Comparison of ENCODE assay signal across 12 mouse cellular contexts in the genomic region with DNA sequence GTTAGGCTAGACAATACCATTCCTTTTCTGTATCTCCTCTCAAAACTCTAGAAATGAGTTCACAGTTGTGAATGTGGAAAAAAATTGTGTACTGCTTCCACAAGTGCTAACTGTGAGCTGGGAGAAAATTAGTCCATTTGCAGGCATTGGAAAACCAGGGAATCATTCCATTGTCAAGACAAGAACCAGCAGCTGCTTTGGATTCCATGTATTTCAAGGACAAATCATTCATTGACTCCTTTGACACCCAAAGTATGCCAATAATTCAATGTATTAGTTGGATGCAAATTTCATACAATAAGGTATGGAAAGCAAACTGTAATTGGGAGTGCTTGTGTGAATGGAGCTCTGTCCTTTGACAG.
A peak's percentile ranks its signal among the peaks of the same experiment; 100 is the strongest.
DNase-seq lines count a peak whose midpoint lies in the region; ATAC-seq and TF ChIP-seq lines count a peak whose summit lies in the region.
"Had no signal": no experiment of that assay in that cellular context is flagged by ENCODE, and none has a peak within 500 bp of the region (broad histone marks: within the 10 kb centered on the region; RNA-seq: fewer than 3 reads in every experiment).

No protein-coding gene starts in this region.

- H3K4me3 ChIP-seq in heart, postnatal 0 days (ENCODE audit: low read depth, low read length), result peak overlapping the region; percentile 41; the same call in 1 of the 2 replicates
- no peak overlapping the region for H3K4me3 ChIP-seq in embryonic facial prominence, embryonic 14.5 days (ENCODE audit: low read depth, low read length)
- peak overlapping the region; percentile 35; the same call in 1 of the 2 replicates for H3K4me3 ChIP-seq in hindbrain, embryonic 10.5 days
- H3K4me3 ChIP-seq in midbrain, embryonic 14.5 days (replicated peaks; ENCODE audit: low read depth, low read length), result peak overlapping the region; percentile 33
- H3K4me3 ChIP-seq: erythroblast, embryonic 14.5 days; megakaryocyte, embryonic 14.5 days had no signal

- no peak for TF ChIP-seq CTCF in heart, postnatal 0 days (IDR thresholded peaks at IDR 0.05; ENCODE audit: low read depth)

- no peaks in the 10 kb centered on the region for H3K36me3 ChIP-seq in heart, postnatal 0 days (replicated peaks; ENCODE audit: control insufficient read depth, insufficient read depth, low read length)
- H3K36me3 ChIP-seq in embryonic facial prominence, embryonic 14.5 days (ENCODE audit: control insufficient read depth, insufficient read depth, low read length), result no peaks in the 10 kb centered on the region
- H3K36me3 ChIP-seq in hindbrain, embryonic 10.5 days, result peaks cover 7% of the 10 kb centered on the region; the same call in 1 of the 2 replicates
- H3K36me3 ChIP-seq in midbrain, embryonic 14.5 days (ENCODE audit: control insufficient read depth, insufficient read depth, low read length), result no peaks in the 10 kb centered on the region

- H3K27me3 ChIP-seq in heart, postnatal 0 days (ENCODE audit: control insufficient read depth, insufficient read depth, low read length), result no peaks in the 10 kb centered on the region
- H3K27me3 ChIP-seq in embryonic facial prominence, embryonic 14.5 days (replicated peaks; ENCODE audit: control insufficient read depth, insufficient read depth, low read length), result no peaks in the 10 kb centered on the region
- no peaks in the 10 kb centered on the region for H3K27me3 ChIP-seq in hindbrain, embryonic 10.5 days (ENCODE audit: insufficient read depth, poor library complexity, severe bottlenecking)
- H3K27me3 ChIP-seq in midbrain, embryonic 14.5 days (ENCODE audit: control insufficient read depth, insufficient read depth, low read length), result no peaks in the 10 kb centered on the region
- H3K27me3 ChIP-seq: CH12.LX; megakaryocyte, embryonic 14.5 days had no signal

- peak overlapping the region; percentile 66 for H3K4me2 ChIP-seq in heart, postnatal 0 days (ENCODE audit: low read depth, low read length)
- peak overlapping the region; percentile 60 for H3K4me2 ChIP-seq in embryonic facial prominence, embryonic 14.5 days (ENCODE audit: low read depth, low read length)
- peak overlapping the region; percentile 51 for H3K4me2 ChIP-seq in midbrain, embryonic 14.5 days (ENCODE audit: low read length)

- H3K27ac ChIP-seq in heart, postnatal 0 days (ENCODE audit: low read depth), result no peak overlapping the region
- peak overlapping the region; percentile 86 for H3K27ac ChIP-seq in embryonic facial prominence, embryonic 14.5 days (replicated peaks; ENCODE audit: low read depth, low read length)
- peak overlapping the region; percentile 86 for H3K27ac ChIP-seq in hindbrain, embryonic 10.5 days
- peak overlapping the region; percentile 91 for H3K27ac ChIP-seq in midbrain, embryonic 14.5 days (replicated peaks; ENCODE audit: low read depth, low read length)

- no peak for ATAC-seq in heart, postnatal 0 days (ENCODE audit: insufficient read depth, low read depth)
- ATAC-seq in embryonic facial prominence, embryonic 14.5 days (ENCODE audit: low read depth), result 0 out of 2 replicates have a peak, but pooled peaks have one; percentile 18
- no peak; the same call in 1 of the 2 replicates for ATAC-seq in midbrain, embryonic 14.5 days (ENCODE audit: low FRiP score, low TSS enrichment)

- no peaks in the 10 kb centered on the region for H3K9me3 ChIP-seq in heart, postnatal 0 days (replicated peaks; ENCODE audit: control insufficient read depth, low read length)
- 0 out of 2 replicates have a peak, but pooled peaks cover 4% of the 10 kb centered on the region for H3K9me3 ChIP-seq in embryonic facial prominence, embryonic 14.5 days (ENCODE audit: control insufficient read depth, low read length)
- H3K9me3 ChIP-seq in hindbrain, embryonic 10.5 days, result no peaks in the 10 kb centered on the region
- H3K9me3 ChIP-seq in midbrain, embryonic 14.5 days (ENCODE audit: control insufficient read depth, low read length), result no peaks in the 10 kb centered on the region
- H3K9me3 ChIP-seq: megakaryocyte, embryonic 14.5 days had no signal

- no peak for DNase-seq in heart, postnatal 0 days (ENCODE audit: low spot score)
- DNase-seq in heart, adult 11 months, result no peak
- DNase-seq in embryonic facial prominence, embryonic 14.5 days (ENCODE audit: low spot score), result no peak
- no peak for DNase-seq in hindbrain, embryonic 10.5 days (ENCODE audit: low spot score)
- no peak for DNase-seq in midbrain, embryonic 14.5 days
- no peak for DNase-seq in testis, postnatal 10 days (ENCODE audit: low spot score)
- DNase-seq in retina, postnatal 1 day, result no peak
- no peak for DNase-seq in ovary, postnatal 14 days (ENCODE audit: low spot score)
- DNase-seq: thymus, postnatal 14 days had no signal

- no peaks in the 10 kb centered on the region for H3K4me1 ChIP-seq in heart, postnatal 0 days (ENCODE audit: control insufficient read depth, insufficient read depth)
- peaks cover 6% of the 10 kb centered on the region; the same call in 1 of the 2 replicates for H3K4me1 ChIP-seq in embryonic facial prominence, embryonic 14.5 days (ENCODE audit: control insufficient read depth, insufficient read depth, low read length)
- H3K4me1 ChIP-seq in hindbrain, embryonic 10.5 days (replicated peaks), result peaks cover 36% of the 10 kb centered on the region
- peaks cover 10% of the 10 kb centered on the region for H3K4me1 ChIP-seq in midbrain, embryonic 14.5 days (ENCODE audit: control insufficient read depth, insufficient read depth, low read length)
- H3K4me1 ChIP-seq: megakaryocyte, embryonic 14.5 days had no signal

- H3K9ac ChIP-seq in heart, postnatal 0 days (replicated peaks; ENCODE audit: low read depth, low read length), result no peak overlapping the region
- H3K9ac ChIP-seq in embryonic facial prominence, embryonic 14.5 days (ENCODE audit: low read depth, low read length), result peak overlapping the region; percentile 52; the same call in 1 of the 2 replicates
- H3K9ac ChIP-seq in midbrain, embryonic 14.5 days (replicated peaks; ENCODE audit: low read length), result peak overlapping the region; percentile 46

- TF ChIP-seq EP300 in heart, postnatal 0 days (IDR thresholded peaks at IDR 0.05; ENCODE audit: low read depth), result no peak
